Mouse (Mus musculus): ENCODE measurements around the gene Med22.

Med22 gene

DNA sequence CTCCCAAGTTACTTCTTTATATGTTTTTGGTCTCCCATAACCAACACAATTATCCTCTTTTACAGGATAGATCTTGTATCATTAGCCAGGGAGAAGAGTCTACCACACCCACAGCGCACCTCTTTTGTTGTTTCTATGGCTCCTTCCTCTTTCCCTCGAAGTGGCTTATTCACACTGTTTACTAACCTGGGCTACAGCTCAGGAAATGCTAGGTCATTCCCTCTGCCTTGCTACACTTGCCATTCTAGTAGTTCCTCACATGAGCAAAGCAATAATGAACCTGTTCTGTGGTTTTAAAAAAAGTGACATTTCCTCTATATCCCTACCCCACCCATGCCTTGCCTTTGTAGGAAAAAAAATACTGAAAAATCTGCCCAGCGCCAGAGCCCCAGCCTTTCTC is 47.6 kb downstream of the Med22 start:
- DNase-seq (ENCODE audit: low spot score) = no peak
